Mouse (Mus musculus): Measurements from ENCODE around the gene Atl1. TPM values are rescaled to one million over a fixed set of nuclear protein-coding genes. Genes with fewer than 3 reads are reported as not detected.

The Atl1 gene
- total and polyA plus RNA-seq, 3 experiments, result 1.4 to 10.2 (median 5.6) TPM

- no peak for DNase-seq
These were observed 123.5 kb downstream of the Atl1 start for GRCm38 (mm10) chr12:70015936-70016335.

Other genes with a start within 250 kb of the Atl1 start
- gene Sos2, start 210.8 kb upstream of the Atl1 start, total RNA-seq (2021), result 10 to 100 TPM; 44.2 to 55.2 TPM
- 9.6 and 14.1 TPM in 2 replicates for gene Sos2, start 210.8 kb upstream of the Atl1 start, polyA plus RNA-seq (2012; rRNA removed)
- gene L2hgdh, start 167.7 kb upstream of the Atl1 start, total RNA-seq (2021), result 10 to 100 TPM; 17.3 to 27.0 TPM
- 4.5 and 4.6 TPM in 2 replicates for gene L2hgdh, start 167.7 kb upstream of the Atl1 start, polyA plus RNA-seq (2012; rRNA removed)
- gene Atp5s, start 167.7 kb upstream of the Atl1 start, total RNA-seq (2021), result 10 to 100 TPM; 13.4 to 19.2 TPM
- 12.6 and 13.0 TPM in 2 replicates for gene Atp5s, start 167.7 kb upstream of the Atl1 start, polyA plus RNA-seq (2012; rRNA removed)
- gene Cdkl1, start 101.3 kb upstream of the Atl1 start, total RNA-seq (2021), result 1 to 10 TPM; 1.3 to 2.6 TPM
- 0.27 and 0.42 TPM in 2 replicates for gene Cdkl1, start 101.3 kb upstream of the Atl1 start, polyA plus RNA-seq (2012; rRNA removed)
- gene Map4k5, start 586 bp downstream of the Atl1 start, total RNA-seq (2021), result 10 to 100 TPM; 26.7 to 33.3 TPM
- gene Map4k5, start 586 bp downstream of the Atl1 start, polyA plus RNA-seq (2012; rRNA removed), result 13.7 and 14.6 TPM in 2 replicates
- gene Sav1, start 94.4 kb downstream of the Atl1 start, total RNA-seq (2021), result 10 to 100 TPM; 51.8 to 56.7 TPM
- gene Sav1, start 94.4 kb downstream of the Atl1 start, polyA plus RNA-seq (2012; rRNA removed), result 4.2 and 5.3 TPM in 2 replicates
- 10 to 100 TPM; 29.7 to 34.2 TPM for gene Nin, start 221.1 kb downstream of the Atl1 start, total RNA-seq (2021)
- gene Nin, start 221.1 kb downstream of the Atl1 start, polyA plus RNA-seq (2012; rRNA removed), result 9.1 and 9.6 TPM in 2 replicates

All from adrenal gland, adult 2 months (tissue).